Mouse (Mus musculus) heart, adult 8-10 months (tissue): ENCODE measurements around the gene Cfap58. TPM values are rescaled to one million over a fixed set of nuclear protein-coding genes. Genes with fewer than 3 reads are reported as not detected.

Experiments
- DNase-seq: peaks from one replicate; pipeline ENCODE4 v3.0.0; 2022; ENCODE audit warnings: low spot score
- total RNA-seq, 4 experiments: library from RNA; stranded (reverse); gene quantifications; 2 replicates each; pipeline ENCODE4 v1.2.4; 2022

Gene Cfap58
- 1 to 10 TPM; 1.2 to 2.9 (median 1.9) TPM for total RNA-seq

DNA sequence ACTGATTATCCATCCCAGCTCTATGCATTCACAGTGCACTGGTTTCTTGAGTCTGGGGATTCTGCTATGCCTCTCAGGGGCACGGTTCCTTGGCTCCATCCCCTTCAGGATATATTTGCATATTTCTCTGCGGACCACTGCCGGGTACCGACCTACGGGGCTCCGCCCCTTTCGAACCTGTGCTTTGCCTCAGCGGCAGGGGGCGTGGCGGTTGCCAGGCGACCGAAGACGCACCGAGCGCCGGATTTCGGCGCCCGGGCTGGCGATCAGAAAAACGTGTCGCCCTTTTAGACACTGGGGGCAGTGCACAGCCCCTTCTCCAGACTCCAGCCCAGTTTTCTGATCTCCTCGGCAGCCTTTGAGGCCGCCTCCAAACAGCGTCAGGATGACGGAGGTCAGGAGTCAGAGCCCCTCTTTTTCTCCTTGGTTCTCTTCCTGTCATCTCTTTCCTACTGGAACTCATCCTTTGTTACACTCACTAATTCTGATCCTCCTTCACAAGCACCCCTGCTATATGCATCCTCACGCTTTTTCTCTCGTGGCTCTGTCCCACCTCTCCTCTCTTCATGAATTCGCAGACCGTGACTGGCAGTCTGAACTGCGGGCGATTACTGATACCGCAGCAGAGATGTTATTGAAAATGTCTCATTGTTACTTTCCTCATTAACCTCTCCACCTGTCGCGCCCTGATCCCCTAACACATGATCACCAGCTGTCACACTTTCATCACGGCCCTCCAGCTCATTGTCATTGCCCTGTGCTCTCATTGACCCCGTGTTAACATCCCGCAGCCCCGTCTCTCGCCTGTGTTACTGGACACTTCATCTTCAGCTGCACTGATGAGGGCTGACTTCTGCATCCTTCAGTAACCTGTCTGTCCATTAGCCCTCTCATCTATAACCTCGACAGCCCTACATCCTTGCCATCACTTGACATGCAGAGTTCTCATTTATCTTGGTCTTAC is at the start of gene Cfap58:
Cfap58 (plus strand) TSS at position 233 of the 964 bp plus-strand sequence.
- DNase-seq: no peak

DNA sequence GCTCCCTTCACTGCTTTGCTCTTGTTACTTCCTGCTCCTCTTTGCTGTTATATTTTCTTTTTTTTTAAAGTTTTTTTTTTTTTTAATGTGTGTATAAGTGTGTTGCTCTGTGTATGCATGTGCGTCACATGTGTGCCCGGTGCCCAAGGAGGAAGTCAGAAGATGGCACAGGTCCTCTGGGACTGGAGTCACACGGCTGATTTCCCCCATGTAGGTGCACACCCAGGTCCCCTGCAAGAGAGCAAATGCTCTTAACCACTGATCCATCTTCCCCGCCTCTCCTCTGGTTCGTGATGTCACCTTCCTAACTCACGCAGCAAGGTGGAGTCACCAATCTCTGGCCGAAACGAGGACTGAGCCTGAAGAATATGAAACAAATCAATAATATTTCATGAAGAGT is 49.4 kb upstream of the Cfap58 start:
- no peak for DNase-seq

DNA sequence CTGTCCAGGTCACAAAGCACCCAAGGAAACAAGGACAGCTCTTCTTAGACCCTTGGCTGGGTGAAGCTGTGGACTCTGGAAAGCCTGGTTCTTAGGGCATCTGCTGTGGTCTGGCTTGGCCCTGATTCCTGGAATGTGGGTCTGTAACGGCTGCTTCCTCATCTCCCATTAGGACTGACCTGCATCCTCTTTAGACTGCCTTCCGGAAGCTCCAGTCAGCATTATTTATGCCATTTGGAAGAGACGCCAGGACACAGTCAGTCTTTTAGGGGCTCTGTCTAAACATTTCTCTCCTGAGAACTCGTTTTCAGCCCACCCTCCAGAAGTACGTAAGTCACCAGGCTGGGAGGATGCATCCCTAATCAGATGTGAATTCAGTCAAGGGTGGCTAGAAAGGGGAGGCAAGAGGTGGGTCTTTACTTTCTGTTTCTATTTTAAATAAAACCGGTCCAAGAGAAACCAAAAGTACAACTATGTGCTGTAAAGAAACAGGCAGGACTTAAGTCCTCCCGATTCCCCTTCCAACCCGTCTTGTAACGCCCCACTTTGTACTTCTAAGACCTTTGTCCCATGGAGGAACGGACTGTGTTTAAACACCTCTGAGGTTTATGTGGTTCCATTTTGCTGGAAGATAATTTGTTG is 46.9 kb upstream of the Cfap58 start:
- peak; percentile 40 for DNase-seq

DNA sequence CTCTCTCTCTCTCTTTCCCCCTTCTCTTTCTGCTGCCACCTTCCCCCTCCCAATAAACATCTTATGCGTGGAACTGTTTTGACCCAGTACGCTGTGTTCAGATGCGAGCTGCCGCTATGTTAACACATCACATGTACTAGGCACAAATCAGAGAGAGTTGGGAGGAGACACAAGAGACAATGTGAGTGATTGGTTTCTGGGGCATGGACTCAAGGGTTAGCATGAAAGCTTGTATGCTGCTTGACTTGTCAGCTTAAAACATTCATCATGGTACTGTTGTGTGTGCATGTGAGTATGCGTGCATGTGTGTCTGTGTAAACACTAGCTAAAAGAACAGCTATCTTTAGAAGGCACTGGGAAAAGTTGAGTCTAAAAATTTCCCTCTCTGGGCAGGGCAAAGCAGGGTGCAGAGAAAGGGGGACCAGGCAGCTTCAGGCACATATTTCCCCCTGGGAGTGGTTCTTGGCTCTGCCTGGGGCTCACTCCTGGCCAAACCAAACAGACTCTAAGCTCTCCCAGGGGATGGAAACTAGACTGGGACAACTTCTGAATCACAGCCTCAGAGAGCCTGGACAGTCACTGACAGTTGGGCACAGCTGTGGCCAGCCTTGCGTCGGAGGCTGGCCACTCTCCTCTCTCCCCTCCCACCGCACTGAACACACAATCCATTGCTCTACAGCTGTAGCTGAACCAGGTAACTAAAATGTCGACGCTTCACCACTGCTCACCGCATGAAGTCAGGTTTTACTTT is 45.7 kb upstream of the Cfap58 start:
- DNase-seq: peak; percentile 63

GRCm38 (mm10) chr19:47893092-47893491 is 44.4 kb upstream of the Cfap58 start:
- DNase-seq: no peak

GRCm38 (mm10) chr19:47898472-47899079 is 38.9 kb upstream of the Cfap58 start:
- DNase-seq: no peak

GRCm38 (mm10) chr19:47900012-47900411 is 37.5 kb upstream of the Cfap58 start:
- DNase-seq: no peak

GRCm38 (mm10) chr19:47900558-47900957 is 36.9 kb upstream of the Cfap58 start:
- no peak for DNase-seq

- no peak for DNase-seq
Observed at GRCm38 (mm10) chr19:47902316-47903201, 34.9 kb upstream of the Cfap58 start.

- no peak for DNase-seq
Observed at GRCm38 (mm10) chr19:47903679-47904078, 33.8 kb upstream of the Cfap58 start.

- no peak for DNase-seq
Observed at GRCm38 (mm10) chr19:47905081-47905480, 32.4 kb upstream of the Cfap58 start.

GRCm38 (mm10) chr19:47905603-47906002 is 31.9 kb upstream of the Cfap58 start:
- no peak for DNase-seq

DNA sequence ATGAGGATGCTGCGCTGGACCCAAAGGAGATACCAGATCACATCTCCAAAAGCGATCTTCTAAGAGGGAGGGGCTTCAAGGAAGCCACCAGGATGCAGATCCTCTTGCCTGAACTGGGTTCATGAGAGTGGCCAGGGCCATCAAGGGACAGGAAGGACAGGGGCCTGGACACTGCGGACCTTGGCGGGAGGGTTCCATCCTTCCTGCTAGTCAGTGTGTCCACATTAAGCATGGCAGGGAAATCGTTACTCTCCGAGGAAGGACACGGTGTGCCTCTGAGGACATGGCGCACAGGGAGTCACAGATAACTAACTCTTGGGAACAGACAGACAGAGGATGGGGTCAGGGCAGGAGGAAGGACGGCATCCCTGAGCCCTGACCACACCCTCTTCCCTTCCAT is 29.9 kb upstream of the Cfap58 start:
- DNase-seq: no peak

DNA sequence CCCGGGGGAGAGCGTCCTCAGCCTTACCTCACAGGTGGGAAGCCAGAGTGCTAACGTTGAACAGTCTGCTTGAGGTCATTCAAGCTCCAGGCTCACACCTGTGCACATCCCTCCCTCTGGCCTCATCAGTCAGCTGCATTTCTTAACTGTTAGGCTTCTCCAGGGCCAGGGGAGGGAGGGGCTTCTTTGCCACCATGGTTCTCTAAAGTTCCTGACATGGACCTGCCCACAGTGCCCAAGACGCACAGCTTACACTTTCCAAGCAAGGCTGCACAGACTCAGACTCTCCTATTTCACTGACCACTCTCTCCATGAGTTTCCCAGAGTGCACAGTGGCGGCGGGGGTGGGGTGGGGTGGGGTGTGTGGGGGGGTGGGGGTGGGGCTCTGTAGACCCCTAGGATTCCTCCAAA is 28.5 kb upstream of the Cfap58 start:
- DNase-seq: no peak

- no peak for DNase-seq
Observed at GRCm38 (mm10) chr19:47909387-47910116, 27.9 kb upstream of the Cfap58 start.

DNA sequence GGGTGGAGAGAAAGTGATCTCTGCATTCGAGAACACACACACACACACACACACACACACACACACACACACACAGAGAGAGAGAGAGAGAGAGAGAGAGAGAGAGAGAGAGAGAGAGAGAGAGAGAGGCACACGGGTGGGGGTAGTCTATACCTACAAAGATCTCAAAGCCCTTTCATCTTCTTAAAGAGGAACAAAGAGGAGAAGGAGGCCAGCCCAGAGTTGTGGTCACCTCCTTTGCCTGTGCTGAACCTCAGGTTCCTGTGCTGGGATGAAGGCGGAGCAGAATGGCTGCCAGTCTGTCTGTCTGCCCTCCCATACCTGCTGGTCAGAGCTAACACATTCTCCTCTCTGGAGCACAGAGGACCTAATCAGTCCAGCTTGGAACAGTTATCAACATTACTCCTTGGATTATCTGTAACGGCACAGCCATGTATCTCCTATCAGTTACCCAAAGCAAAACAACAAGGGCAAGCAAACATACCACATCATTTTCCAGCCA is 27.3 kb upstream of the Cfap58 start:
- no peak for DNase-seq

DNA sequence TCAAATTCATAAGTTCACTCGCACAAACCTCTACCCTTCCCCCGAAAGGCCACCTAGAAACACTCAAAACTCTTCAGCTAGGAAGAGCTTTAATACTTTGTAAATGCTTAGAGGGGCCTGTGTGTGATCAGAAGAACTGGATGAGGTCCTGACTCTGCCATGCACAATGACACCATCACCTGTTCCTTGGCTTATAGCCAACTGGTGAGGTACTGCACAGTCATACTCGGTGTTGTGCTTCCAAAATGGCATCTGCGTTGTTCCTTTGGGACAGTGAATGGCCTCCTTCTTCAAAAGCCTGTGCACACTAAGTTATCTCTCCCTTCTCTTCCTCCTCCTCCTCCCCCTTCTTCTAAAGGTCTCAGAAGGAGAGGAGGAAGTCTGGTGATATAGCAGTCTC is 26.7 kb upstream of the Cfap58 start:
- no peak for DNase-seq

DNA sequence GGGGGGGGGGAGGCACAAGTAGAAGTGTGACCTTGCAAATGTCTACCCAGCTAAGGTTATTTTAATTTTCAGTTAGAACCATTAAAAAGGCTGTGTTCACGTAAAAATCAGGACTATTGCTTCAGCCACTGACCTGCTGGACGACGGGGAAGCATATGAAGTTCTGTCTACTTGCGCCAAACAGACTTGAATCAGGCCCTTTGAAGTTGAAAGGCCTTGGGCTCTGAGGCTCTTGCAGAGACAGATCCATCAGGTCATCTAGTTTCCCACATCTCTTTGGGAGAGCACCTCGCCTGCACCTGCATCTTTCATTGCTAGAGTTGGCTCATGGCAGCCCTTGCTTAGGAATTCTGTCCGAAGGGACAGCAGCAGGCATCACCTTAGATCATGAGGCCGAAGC is 24.1 kb upstream of the Cfap58 start:
- no peak for DNase-seq

GRCm38 (mm10) chr19:47914191-47914590 is 23.3 kb upstream of the Cfap58 start:
- no peak for DNase-seq

- DNase-seq: no peak
Observed at GRCm38 (mm10) chr19:47915251-47915650, 22.2 kb upstream of the Cfap58 start.
